9 mouse cellular contexts compared by ENCODE assay signal in the genomic region with DNA sequence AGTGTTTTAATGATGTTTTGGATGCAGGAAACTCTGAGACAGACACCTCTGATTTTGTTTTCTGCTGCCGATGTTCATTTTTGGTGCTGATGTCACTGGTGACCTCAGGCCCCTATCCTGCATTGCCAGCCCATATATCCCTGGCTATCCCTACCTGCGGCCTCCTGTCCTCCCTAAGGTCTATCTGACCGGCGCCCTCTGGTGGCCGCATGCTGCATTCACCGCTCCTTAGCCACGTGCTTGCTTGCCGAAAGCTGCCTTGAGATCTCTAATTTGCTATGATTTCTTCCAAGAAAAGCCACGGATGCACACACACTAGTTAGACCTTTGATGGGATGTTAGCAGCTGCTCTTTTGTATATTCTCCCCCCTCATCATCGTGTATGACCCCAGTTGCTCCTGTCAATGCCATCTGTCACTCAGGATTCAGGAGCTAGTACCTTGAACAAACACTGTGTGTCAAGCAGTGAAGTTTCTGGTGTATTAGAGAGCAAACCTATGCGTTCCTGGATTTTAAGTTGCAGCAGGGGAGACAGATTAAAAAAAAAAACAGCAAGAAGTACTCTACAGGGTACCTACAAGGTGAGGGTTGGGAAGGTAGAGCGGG.
DNase-seq lines count a peak whose midpoint lies in the region; ATAC-seq and TF ChIP-seq lines count a peak whose summit lies in the region.
"Had no signal": no experiment of that assay in that cellular context is flagged by ENCODE, and none has a peak within 500 bp of the region (broad histone marks: within the 10 kb centered on the region; RNA-seq: fewer than 3 reads in every experiment).

No protein-coding gene starts in this region.

- H3K9ac ChIP-seq in forebrain, embryonic 16.5 days (replicated peaks; ENCODE audit: low read depth, low read length) = no peak overlapping the region
- H3K9ac ChIP-seq in neural tube, embryonic 15.5 days (replicated peaks) = no peak overlapping the region

- H3K36me3 ChIP-seq in E14TG2a.4 (ENCODE audit: insufficient read depth, low read length) = peaks cover under 1% of the 10 kb centered on the region; the same call in 1 of the 2 replicates
- no peaks in the 10 kb centered on the region for H3K36me3 ChIP-seq in forebrain, embryonic 16.5 days (ENCODE audit: control insufficient read depth, insufficient read depth)
- H3K36me3 ChIP-seq in neural tube, embryonic 15.5 days = no peaks in the 10 kb centered on the region
- H3K36me3 ChIP-seq in testis, adult 2 months (ENCODE audit: control insufficient read depth, insufficient read depth, low read length) = no peaks in the 10 kb centered on the region

- no peak overlapping the region for H3K4me2 ChIP-seq in forebrain, embryonic 16.5 days (ENCODE audit: low read length)
- no peak overlapping the region for H3K4me2 ChIP-seq in neural tube, embryonic 15.5 days

- H3K4me3 ChIP-seq in E14TG2a.4 (replicated peaks; ENCODE audit: low read length) = no peak overlapping the region
- H3K4me3 ChIP-seq in forebrain, embryonic 16.5 days (replicated peaks; ENCODE audit: low read length) = no peak overlapping the region
- no peak overlapping the region for H3K4me3 ChIP-seq in neural tube, embryonic 15.5 days (replicated peaks)
- no peak overlapping the region for H3K4me3 ChIP-seq in testis, adult 2 months (ENCODE audit: control insufficient read depth, low read depth, low read length)
- H3K4me3 ChIP-seq: erythroblast, embryonic 14.5 days had no signal

- no peak for TF ChIP-seq POLR2A in testis, adult 2 months (IDR thresholded peaks at IDR 0.05; ENCODE audit: control insufficient read depth, low read depth, low read length)

- peak; percentile 40 for DNase-seq in c-Kit-positive CD71-positive TER-119-positive erythroid progenitor cells, embryonic 14.5 days (ENCODE audit: low spot score)
- DNase-seq in heart, postnatal 36 days = peak; percentile 73 to 80
- peak; percentile 37 for DNase-seq in large intestine, adult 2 months (ENCODE audit: low read depth, low spot score)
- DNase-seq in lung, adult 18-20 months = peak; percentile 61 to 73

- H3K27ac ChIP-seq in forebrain, embryonic 16.5 days (ENCODE audit: low read length) = no peak overlapping the region
- no peak overlapping the region for H3K27ac ChIP-seq in neural tube, embryonic 15.5 days (replicated peaks)
- H3K27ac ChIP-seq in testis, adult 2 months (ENCODE audit: control insufficient read depth, insufficient read depth, low read depth, low read length) = no peak overlapping the region

- H3K27me3 ChIP-seq in E14TG2a.4 (ENCODE audit: insufficient read depth, low read length) = peaks cover 10% of the 10 kb centered on the region
- H3K27me3 ChIP-seq in forebrain, embryonic 16.5 days (replicated peaks; ENCODE audit: control insufficient read depth, insufficient read depth, low read length) = no peaks in the 10 kb centered on the region
- H3K27me3 ChIP-seq in neural tube, embryonic 15.5 days (replicated peaks) = no peaks in the 10 kb centered on the region
- H3K27me3 ChIP-seq in testis, adult 2 months (ENCODE audit: control insufficient read depth, insufficient read depth, low read length) = no peaks in the 10 kb centered on the region

- TF ChIP-seq CTCF in E14TG2a.4 (conservative IDR thresholded peaks at IDR 0.05; ENCODE audit: low read length) = peak; percentile 85
- TF ChIP-seq CTCF in testis, adult 2 months (IDR thresholded peaks at IDR 0.05; ENCODE audit: control insufficient read depth, insufficient read depth, insufficient replicate concordance, low read depth, low read length) = peak; percentile 88

- intact Hi-C loops in heart, postnatal 36 days (cut with DNase I) = loop anchor here (2.0 to 10.0 kb wide), 4 partner anchors 33 to 831 kb away; no protein-coding TSS in a partner anchor

- H3K4me1 ChIP-seq in E14TG2a.4 (replicated peaks; ENCODE audit: low read depth, low read length) = peaks cover 4% of the 10 kb centered on the region; the same call in 1 of the 2 replicates
- 0 out of 2 replicates have a peak, but pooled peaks cover 2% of the 10 kb centered on the region for H3K4me1 ChIP-seq in forebrain, embryonic 16.5 days (replicated peaks; ENCODE audit: control insufficient read depth, insufficient read depth, low read length)
- H3K4me1 ChIP-seq in neural tube, embryonic 15.5 days = 0 out of 2 replicates have a peak, but pooled peaks cover 2% of the 10 kb centered on the region
- H3K4me1 ChIP-seq in testis, adult 2 months (ENCODE audit: control insufficient read depth, insufficient read depth, low read length) = no peaks in the 10 kb centered on the region

- H3K9me3 ChIP-seq in E14TG2a.4 (ENCODE audit: low read length) = no peaks in the 10 kb centered on the region
- no peaks in the 10 kb centered on the region for H3K9me3 ChIP-seq in forebrain, embryonic 16.5 days (ENCODE audit: control insufficient read depth, low read length)
- no peaks in the 10 kb centered on the region for H3K9me3 ChIP-seq in neural tube, embryonic 15.5 days (replicated peaks)

- 18% methylated on average over 12 of the region's 12 CpGs for WGBS in forebrain, embryonic 16.5 days
- 16% methylated on average over 12 of the region's 12 CpGs for WGBS in large intestine, adult 2 months
- 19% methylated on average over 12 of the region's 12 CpGs for WGBS in neural tube, embryonic 15.5 days

- peak; percentile 80 for ATAC-seq in forebrain, embryonic 16.5 days
- peak; percentile 73; the same call in 1 of the 2 replicates for ATAC-seq in neural tube, embryonic 15.5 days (ENCODE audit: low FRiP score)
